ENCODE assay signal across 8 mouse cellular contexts in genomic region chr5:143623356-143624295, GRCm38 (mm10). TPM values are rescaled to one million over a fixed set of nuclear protein-coding genes. Genes with fewer than 3 reads are reported as not detected.
DNase-seq lines count a peak whose midpoint lies in the region; ATAC-seq lines count a peak whose summit lies in the region.

No protein-coding gene starts in this region.

- peak overlapping the region; percentile 80 for H3K4me2 ChIP-seq in limb, embryonic 11.5 days (ENCODE audit: low read depth, severe bottlenecking)
- H3K4me2 ChIP-seq in neural tube, embryonic 12.5 days (replicated peaks): peak overlapping the region; percentile 72

- peaks cover 84% of the 10 kb centered on the region for H3K4me1 ChIP-seq in erythroblast, embryonic 14.5 days (ENCODE audit: control insufficient read depth)
- H3K4me1 ChIP-seq in limb, embryonic 11.5 days (ENCODE audit: control insufficient read depth, insufficient read depth, low read length): peaks cover 31% of the 10 kb centered on the region
- peaks cover 39% of the 10 kb centered on the region for H3K4me1 ChIP-seq in neural tube, embryonic 12.5 days

- WGBS in limb, embryonic 11.5 days: 53% methylated on average over 19 of the region's 19 CpGs
- WGBS in neural tube, embryonic 12.5 days: 61% methylated on average over 19 of the region's 19 CpGs

- H3K9ac ChIP-seq in limb, embryonic 11.5 days (ENCODE audit: low read length): no peak overlapping the region; the same call in 1 of the 2 replicates
- no peak overlapping the region for H3K9ac ChIP-seq in neural tube, embryonic 12.5 days

- H3K27me3 ChIP-seq in erythroblast, embryonic 14.5 days (ENCODE audit: control insufficient read depth): no peaks in the 10 kb centered on the region
- H3K27me3 ChIP-seq in limb, embryonic 11.5 days (ENCODE audit: control insufficient read depth, insufficient read depth, low read length): no peaks in the 10 kb centered on the region
- H3K27me3 ChIP-seq in neural tube, embryonic 12.5 days (replicated peaks): no peaks in the 10 kb centered on the region

- ATAC-seq in limb, embryonic 11.5 days (ENCODE audit: insufficient number of reproducible peaks, low FRiP score, low TSS enrichment, low read depth): no peak
- ATAC-seq in neural tube, embryonic 12.5 days (ENCODE audit: low FRiP score, low read depth): no peak
- no peak for ATAC-seq in cerebellum, adult (ENCODE audit: insufficient number of reproducible peaks, low FRiP score, low TSS enrichment)

- no peak overlapping the region for H3K27ac ChIP-seq in limb, embryonic 11.5 days (replicated peaks; ENCODE audit: low read depth, low read length)
- H3K27ac ChIP-seq in neural tube, embryonic 12.5 days: no peak overlapping the region

- H3K4me3 ChIP-seq in erythroblast, embryonic 14.5 days (replicated peaks): peak overlapping the region; percentile 100
- peak overlapping the region; percentile 87 for H3K4me3 ChIP-seq in limb, embryonic 11.5 days (ENCODE audit: low read depth, low read length)
- peak overlapping the region; percentile 78; the same call in 1 of the 2 replicates for H3K4me3 ChIP-seq in neural tube, embryonic 12.5 days

- peaks cover 21% of the 10 kb centered on the region for H3K36me3 ChIP-seq in erythroblast, embryonic 14.5 days (ENCODE audit: control insufficient read depth)
- no peaks in the 10 kb centered on the region for H3K36me3 ChIP-seq in limb, embryonic 11.5 days (ENCODE audit: control insufficient read depth, insufficient read depth, low read length)
- no peaks in the 10 kb centered on the region for H3K36me3 ChIP-seq in neural tube, embryonic 12.5 days

- H3K9me3 ChIP-seq in erythroblast, embryonic 14.5 days (ENCODE audit: control insufficient read depth, low read length): no peaks in the 10 kb centered on the region
- no peaks in the 10 kb centered on the region for H3K9me3 ChIP-seq in limb, embryonic 11.5 days (ENCODE audit: control insufficient read depth, low read length)
- H3K9me3 ChIP-seq in neural tube, embryonic 12.5 days: no peaks in the 10 kb centered on the region

- DNase-seq in frontal cortex, postnatal 36 days (ENCODE audit: low spot score in 2 of 2): peak; percentile 49 to 56
- no peak for DNase-seq in frontal cortex, postnatal 10 days (ENCODE audit: low spot score in 2 of 2)
- peak; percentile 53 for DNase-seq in 3T3-L1 (ENCODE audit: low read depth, low spot score)
- DNase-seq in limb, embryonic 11.5 days (ENCODE audit: low spot score): no peak
- no peak for DNase-seq in thymus, postnatal 4 days

RNA-seq across cellular contexts. Expression of gene Cyth3, which starts 1.4 kb away (rescaled TPM):
- polyA plus RNA-seq in erythroblast, embryonic 14.5 days (2012): 2.5 and 3.2 TPM in 2 replicates
- polyA plus RNA-seq in limb, embryonic 11.5 days (2014; fragmentation: Nextera tagmentation; extraction: Ambion mirVana): 49.6 and 51.0 TPM in 2 replicates
- 40.5 and 42.4 TPM in 2 replicates for polyA plus RNA-seq in neural tube, embryonic 12.5 days (2016; fragmentation: Nextera tagmentation; extraction: Ambion mirVana)

Comparison
In these comparisons a context has a peak if more than half of its experiments do, and no peak if none do; other contexts are left out.
1. DNase-seq: peak in frontal cortex, postnatal 36 days (2 of 2) and 3T3-L1 (single experiment); none in frontal cortex, postnatal 10 days (0 of 2), limb, embryonic 11.5 days (single experiment) and thymus, postnatal 4 days (single experiment).
2. Peak in every context shown above with its lines, with median percentiles within 50 percentile points of each other: H3K4me3 ChIP-seq.